Mouse (Mus musculus) embryonic facial prominence, embryonic 15.5 days (tissue): ENCODE results near the gene Sgsm2. TPM values are rescaled to one million over a fixed set of nuclear protein-coding genes. Genes with fewer than 3 reads are reported as not detected.

ENCODE experiments used
- ATAC-seq: fragments of 200-750 bp; cut with Nextera tagmentation; 2 replicates; pipeline ENCODE4 v1.8.0; 2017; ENCODE audit warnings: low read depth, moderate TSS enrichment; ENCODE audit not compliant: insufficient number of reproducible peaks, low FRiP score, low TSS enrichment
- H3K27ac ChIP-seq: fragments of 300-500 bp; sonication (generic); replicated peaks from 2 replicates; pipeline ENCODE4 v1.5.1; 2015; ENCODE audit warnings: mild to moderate bottlenecking, inconsistent platforms
- H3K27me3 ChIP-seq: fragments of 300-500 bp; sonication (generic); 2 replicates; pipeline ENCODE4 v1.6.1; 2015; ENCODE audit warnings: inconsistent platforms
- H3K36me3 ChIP-seq: fragments of 300-500 bp; sonication (generic); 2 replicates; pipeline ENCODE4 v1.6.1; 2015; ENCODE audit warnings: mild to moderate bottlenecking, inconsistent platforms
- H3K4me1 ChIP-seq: fragments of 300-500 bp; sonication (generic); 2 replicates; pipeline ENCODE4 v1.6.1; 2015; ENCODE audit warnings: inconsistent platforms
- H3K4me2 ChIP-seq: fragments of 300-500 bp; sonication (generic); replicated peaks from 2 replicates; pipeline ENCODE4 v1.6.1; 2015; ENCODE audit warnings: mild to moderate bottlenecking, inconsistent platforms
- H3K4me3 ChIP-seq: fragments of 300-500 bp; sonication (generic); replicated peaks from 2 replicates; pipeline ENCODE4 v1.5.1; 2015; ENCODE audit warnings: mild to moderate bottlenecking, inconsistent platforms
- H3K9ac ChIP-seq: fragments of 300-500 bp; sonication (generic); 2 replicates; pipeline ENCODE4 v1.6.1; 2015; ENCODE audit warnings: inconsistent platforms
- H3K9me3 ChIP-seq: fragments of 300-500 bp; sonication (generic); replicated peaks from 2 replicates; pipeline ENCODE4 v1.6.1; 2016; ENCODE audit warnings: inconsistent platforms
- WGBS: fragments of 180-500 bp; shearing (Covaris S2); methylation state at CpG from one replicate; pipeline ENCODE4 v1.1.7; 2015; 5-methylcytosine and 5-hydroxymethylcytosine counted together
- polyA plus RNA-seq: library from polyadenylated mRNA; unstranded; fragments of >200 nt; fragmentation: Nextera tagmentation; extraction: Ambion mirVana; gene quantifications from 2 replicates; pipeline ENCODE4 v1.2.1, GENCODE M21; 2015

Sgsm2 gene
- polyA plus RNA-seq, 1 experiment from 2014 or later, result 6.8 TPM

- H3K36me3 ChIP-seq, result peaks cover 11% of the 10 kb centered on the region; the same call in 1 of the 2 replicates
- 78% methylated on average over 9 of the region's 9 CpGs for WGBS
- no peak for ATAC-seq
Observed at GRCm38 (mm10) chr11:74864421-74864820, 32.4 kb downstream of the Sgsm2 start.

GRCm38 (mm10) chr11:74863471-74863870, 33.4 kb downstream of the Sgsm2 start:
- Histone ChIP-seq H3K36me3 (peaks cover 11% of the 10 kb centered on the region; the same call in 1 of the 2 replicates), H3K9ac (no peak overlapping the region), H3K27ac (no peak overlapping the region), H3K9me3 (no peaks in the 10 kb centered on the region), H3K4me3 (no peak overlapping the region), H3K4me1 (peaks cover 10% of the 10 kb centered on the region; the same call in 1 of the 2 replicates), H3K27me3 (no peaks in the 10 kb centered on the region), H3K4me2 (no peak overlapping the region)
- 28% methylated on average over 11 of the region's 11 CpGs for WGBS
- no peak for ATAC-seq

More at GRCm38 (mm10) chr11:74864421-74864820, 32.4 kb downstream of the Sgsm2 start:
- H3K9me3 ChIP-seq, result no peaks in the 10 kb centered on the region
- H3K27me3 ChIP-seq, result no peaks in the 10 kb centered on the region
- peaks cover 10% of the 10 kb centered on the region; the same call in 1 of the 2 replicates for H3K4me1 ChIP-seq
- no peak overlapping the region for H3K9ac ChIP-seq
- H3K4me2 ChIP-seq, result no peak overlapping the region
- no peak overlapping the region for H3K27ac ChIP-seq
- no peak overlapping the region for H3K4me3 ChIP-seq

- Histone ChIP-seq H3K36me3 (peaks cover 3% of the 10 kb centered on the region; the same call in 1 of the 2 replicates), H3K27me3 (no peaks in the 10 kb centered on the region), H3K9me3 (no peaks in the 10 kb centered on the region), H3K27ac (no peak overlapping the region), H3K4me3 (no peak overlapping the region), H3K9ac (no peak overlapping the region), H3K4me2 (no peak overlapping the region), H3K4me1 (peaks cover 10% of the 10 kb centered on the region; the same call in 1 of the 2 replicates)
- no peak for ATAC-seq
- WGBS, result 78% methylated on average over 5 of the region's 5 CpGs
Observed at GRCm38 (mm10) chr11:74862129-74862528, 34.7 kb downstream of the Sgsm2 start.

GRCm38 (mm10) chr11:74857756-74858155, 39.1 kb downstream of the Sgsm2 start:
- H3K36me3 ChIP-seq, result peaks cover 9% of the 10 kb centered on the region
- no peaks in the 10 kb centered on the region for H3K9me3 ChIP-seq
- no peak overlapping the region for H3K27ac ChIP-seq
- H3K9ac ChIP-seq, result no peak overlapping the region
- ATAC-seq, result no peak
- no peaks in the 10 kb centered on the region for H3K4me1 ChIP-seq
- H3K4me2 ChIP-seq, result no peak overlapping the region
- no peaks in the 10 kb centered on the region for H3K27me3 ChIP-seq
- no peak overlapping the region for H3K4me3 ChIP-seq
- 83% methylated on average over 9 of the region's 9 CpGs for WGBS

- 69% methylated on average over 14 of the region's 14 CpGs for WGBS
Observed at GRCm38 (mm10) chr11:74850998-74851661, 45.7 kb downstream of the Sgsm2 start.

GRCm38 (mm10) chr11:74847919-74848521, 48.8 kb downstream of the Sgsm2 start:
- H3K27me3 ChIP-seq, result no peaks in the 10 kb centered on the region
- 0 out of 2 replicates have a peak overlapping the region, but pooled peaks have one; percentile 15 for H3K4me2 ChIP-seq
- no peaks in the 10 kb centered on the region for H3K9me3 ChIP-seq
- WGBS, result 5% methylated on average over 13 of the region's 13 CpGs
- peaks cover 26% of the 10 kb centered on the region for H3K36me3 ChIP-seq
- ATAC-seq, result peak; percentile 43; the same call in 1 of the 2 replicates
- peaks cover 15% of the 10 kb centered on the region for H3K4me1 ChIP-seq
- H3K27ac ChIP-seq, result 0 out of 2 replicates have a peak overlapping the region, but pooled peaks have one; percentile 39
- no peak overlapping the region for H3K9ac ChIP-seq
- no peak overlapping the region for H3K4me3 ChIP-seq

More at GRCm38 (mm10) chr11:74850998-74851661, 45.7 kb downstream of the Sgsm2 start:
- H3K9ac ChIP-seq, result no peak overlapping the region
- H3K27me3 ChIP-seq, result no peaks in the 10 kb centered on the region
- no peak overlapping the region for H3K4me3 ChIP-seq
- peaks cover 8% of the 10 kb centered on the region for H3K4me1 ChIP-seq
- H3K4me2 ChIP-seq, result no peak overlapping the region
- no peaks in the 10 kb centered on the region for H3K9me3 ChIP-seq
- H3K27ac ChIP-seq, result no peak overlapping the region
- ATAC-seq, result no peak
- peaks cover 9% of the 10 kb centered on the region for H3K36me3 ChIP-seq

GRCm38 (mm10) chr11:74845784-74846183, 51.1 kb downstream of the Sgsm2 start:
- Histone ChIP-seq H3K9me3 (no peaks in the 10 kb centered on the region), H3K4me3 (no peak overlapping the region), H3K27ac (no peak overlapping the region), H3K4me1 (peaks cover 20% of the 10 kb centered on the region), H3K27me3 (no peaks in the 10 kb centered on the region), H3K9ac (no peak overlapping the region), H3K36me3 (peaks cover 36% of the 10 kb centered on the region), H3K4me2 (no peak overlapping the region)
- ATAC-seq, result no peak
- 64% methylated on average over 3 of the region's 3 CpGs for WGBS

GRCm38 (mm10) chr11:74843761-74844160, 53.1 kb downstream of the Sgsm2 start:
- H3K4me2 ChIP-seq, result no peak overlapping the region
- H3K9ac ChIP-seq, result no peak overlapping the region
- H3K27ac ChIP-seq, result peak overlapping the region; percentile 25; the same call in 1 of the 2 replicates
- peaks cover 28% of the 10 kb centered on the region for H3K4me1 ChIP-seq
- H3K9me3 ChIP-seq, result no peaks in the 10 kb centered on the region
- peaks cover 44% of the 10 kb centered on the region for H3K36me3 ChIP-seq
- no peak for ATAC-seq
- WGBS, result 56% methylated on average over 5 of the region's 5 CpGs
- no peaks in the 10 kb centered on the region for H3K27me3 ChIP-seq
- H3K4me3 ChIP-seq, result no peak overlapping the region

GRCm38 (mm10) chr11:74843435-74843714, 53.5 kb downstream of the Sgsm2 start:
- peak overlapping the region; percentile 25; the same call in 1 of the 2 replicates for H3K27ac ChIP-seq

GRCm38 (mm10) chr11:74842656-74843434, 54.0 kb downstream of the Sgsm2 start:
- H3K4me3 ChIP-seq, result no peak overlapping the region
- H3K27me3 ChIP-seq, result no peaks in the 10 kb centered on the region
- H3K4me1 ChIP-seq, result peaks cover 23% of the 10 kb centered on the region
- H3K9me3 ChIP-seq, result no peaks in the 10 kb centered on the region
- 87% methylated on average over 22 of the region's 22 CpGs for WGBS
- no peak overlapping the region for H3K9ac ChIP-seq
- no peak overlapping the region for H3K4me2 ChIP-seq
- no peak for ATAC-seq
- peaks cover 44% of the 10 kb centered on the region for H3K36me3 ChIP-seq
- H3K27ac ChIP-seq, result peak overlapping the region; percentile 25; the same call in 1 of the 2 replicates

More at GRCm38 (mm10) chr11:74843435-74843714, 53.5 kb downstream of the Sgsm2 start:
- Histone ChIP-seq H3K4me3 (no peak overlapping the region), H3K4me2 (no peak overlapping the region), H3K27me3 (no peaks in the 10 kb centered on the region), H3K9ac (no peak overlapping the region), H3K9me3 (no peaks in the 10 kb centered on the region), H3K4me1 (peaks cover 28% of the 10 kb centered on the region), H3K36me3 (peaks cover 44% of the 10 kb centered on the region)
- 83% methylated on average over 2 of the region's 2 CpGs for WGBS
- no peak for ATAC-seq

- Histone ChIP-seq H3K4me3 (no peak overlapping the region), H3K27ac (no peak overlapping the region), H3K4me1 (peaks cover 28% of the 10 kb centered on the region), H3K4me2 (no peak overlapping the region), H3K9ac (no peak overlapping the region), H3K27me3 (no peaks in the 10 kb centered on the region), H3K9me3 (no peaks in the 10 kb centered on the region), H3K36me3 (peaks cover 44% of the 10 kb centered on the region)
- no peak for ATAC-seq
- WGBS, result 90% methylated on average over 13 of the region's 13 CpGs
Observed at GRCm38 (mm10) chr11:74842045-74842444, 54.8 kb downstream of the Sgsm2 start.
